Mouse (Mus musculus) kidney, embryonic 14.5 days (tissue): ENCODE data around the gene Adamts12. TPM values are rescaled to one million over a fixed set of nuclear protein-coding genes. Genes with fewer than 3 reads are reported as not detected.

Experiments
- ATAC-seq: fragments of 200-750 bp; cut with Nextera tagmentation; 2 replicates; pipeline ENCODE4 v1.8.0; 2017; ENCODE audit warnings: moderate number of reproducible peaks, mild to moderate bottlenecking, moderate TSS enrichment, moderate library complexity; ENCODE audit not compliant: low FRiP score, low TSS enrichment
- H3K27ac ChIP-seq: fragments of 300-500 bp; sonication (generic); 2 replicates; pipeline ENCODE4 v1.5.1; 2014; ENCODE audit warnings: low read depth, mild to moderate bottlenecking, low read length, moderate library complexity, mixed read lengths
- H3K27me3 ChIP-seq: fragments of 300-500 bp; sonication (generic); 2 replicates; pipeline ENCODE4 v1.6.1; 2014; ENCODE audit warnings: mild to moderate bottlenecking, low read length; ENCODE audit not compliant: control insufficient read depth, insufficient read depth
- H3K36me3 ChIP-seq: fragments of 300-500 bp; sonication (generic); 2 replicates; pipeline ENCODE4 v1.6.1; 2014; ENCODE audit warnings: low read length, mixed read lengths; ENCODE audit not compliant: control insufficient read depth, insufficient read depth
- H3K4me1 ChIP-seq: fragments of 300-500 bp; sonication (generic); 2 replicates; pipeline ENCODE4 v1.6.1; 2014; ENCODE audit warnings: low read length, mixed read lengths; ENCODE audit not compliant: control insufficient read depth, insufficient read depth
- H3K4me2 ChIP-seq: fragments of 300-500 bp; sonication (generic); replicated peaks from 2 replicates; pipeline ENCODE4 v1.6.1; 2014; ENCODE audit warnings: low read depth, mild to moderate bottlenecking, low read length
- H3K4me3 ChIP-seq: fragments of 300-500 bp; sonication (generic); 2 replicates; pipeline ENCODE4 v1.5.1; 2014; ENCODE audit warnings: mild to moderate bottlenecking, low read length
- H3K9ac ChIP-seq: fragments of 300-500 bp; sonication (generic); 2 replicates; pipeline ENCODE4 v1.6.1; 2014; ENCODE audit warnings: low read depth, mild to moderate bottlenecking, low read length, moderate library complexity
- H3K9me3 ChIP-seq: fragments of 300-500 bp; sonication (generic); 2 replicates; pipeline ENCODE4 v1.6.1; 2016; ENCODE audit warnings: low read length; ENCODE audit not compliant: control insufficient read depth
- WGBS: fragments of 180-500 bp; shearing (Covaris S2); extraction: QIAGEN DNeasy Blood & Tissue Kit; methylation state at CpG from one replicate; pipeline ENCODE4 v1.1.7; 2014; 5-methylcytosine and 5-hydroxymethylcytosine counted together
- polyA plus RNA-seq: library from polyadenylated mRNA; unstranded; fragments of >200 nt; fragmentation: Nextera tagmentation; extraction: Ambion mirVana; gene quantifications from 2 replicates; pipeline ENCODE4 v1.2.1, GENCODE M21; 2014

Gene Adamts12
- polyA plus RNA-seq, 1 experiment from 2014 or later, result 5.1 TPM

GRCm38 (mm10) chr15:11198246-11198795, 133.7 kb downstream of the Adamts12 start:
- Histone ChIP-seq H3K27me3 (no peaks in the 10 kb centered on the region), H3K9me3 (no peaks in the 10 kb centered on the region), H3K4me2 (no peak overlapping the region), H3K4me1 (no peaks in the 10 kb centered on the region), H3K4me3 (no peak overlapping the region), H3K9ac (no peak overlapping the region), H3K27ac (no peak overlapping the region), H3K36me3 (no peaks in the 10 kb centered on the region)
- WGBS, result 90% methylated on average over 7 of the region's 7 CpGs
- ATAC-seq, result no peak

GRCm38 (mm10) chr15:11203084-11203483, 138.5 kb downstream of the Adamts12 start:
- H3K4me3 ChIP-seq, result no peak overlapping the region
- 65% methylated on average over 6 of the region's 6 CpGs for WGBS
- H3K4me1 ChIP-seq, result no peaks in the 10 kb centered on the region
- H3K27ac ChIP-seq, result no peak overlapping the region
- H3K9ac ChIP-seq, result no peak overlapping the region
- H3K27me3 ChIP-seq, result no peaks in the 10 kb centered on the region
- H3K4me2 ChIP-seq, result no peak overlapping the region
- H3K36me3 ChIP-seq, result no peaks in the 10 kb centered on the region
- H3K9me3 ChIP-seq, result no peaks in the 10 kb centered on the region
- ATAC-seq, result no peak

- H3K27ac ChIP-seq, result no peak overlapping the region
- H3K4me1 ChIP-seq, result no peaks in the 10 kb centered on the region
- no peak for ATAC-seq
- no peak overlapping the region for H3K9ac ChIP-seq
- no peaks in the 10 kb centered on the region for H3K9me3 ChIP-seq
- no peaks in the 10 kb centered on the region for H3K27me3 ChIP-seq
- H3K36me3 ChIP-seq, result no peaks in the 10 kb centered on the region
- no peak overlapping the region for H3K4me3 ChIP-seq
- no peak overlapping the region for H3K4me2 ChIP-seq
- 73% methylated on average over 3 of the region's 3 CpGs for WGBS
These were observed 140.3 kb downstream of the Adamts12 start for GRCm38 (mm10) chr15:11204934-11205333.

GRCm38 (mm10) chr15:11210976-11211375, 146.4 kb downstream of the Adamts12 start:
- Histone ChIP-seq H3K9me3 (no peaks in the 10 kb centered on the region), H3K4me2 (no peak overlapping the region), H3K27ac (no peak overlapping the region), H3K36me3 (no peaks in the 10 kb centered on the region), H3K9ac (no peak overlapping the region), H3K4me3 (no peak overlapping the region), H3K27me3 (no peaks in the 10 kb centered on the region), H3K4me1 (no peaks in the 10 kb centered on the region)
- no peak for ATAC-seq
- WGBS, result 65% methylated on average over 6 of the region's 6 CpGs

- Histone ChIP-seq H3K9me3 (no peaks in the 10 kb centered on the region), H3K9ac (no peak overlapping the region), H3K27me3 (no peaks in the 10 kb centered on the region), H3K4me1 (no peaks in the 10 kb centered on the region), H3K36me3 (no peaks in the 10 kb centered on the region), H3K27ac (no peak overlapping the region), H3K4me2 (no peak overlapping the region), H3K4me3 (no peak overlapping the region)
- 89% methylated on average over 4 of the region's 4 CpGs for WGBS
- ATAC-seq, result no peak
These were observed 169.5 kb downstream of the Adamts12 start for GRCm38 (mm10) chr15:11233906-11234632.

- no peak overlapping the region for H3K9ac ChIP-seq
- H3K9me3 ChIP-seq, result no peaks in the 10 kb centered on the region
- no peaks in the 10 kb centered on the region for H3K27me3 ChIP-seq
- no peak overlapping the region for H3K4me2 ChIP-seq
- H3K27ac ChIP-seq, result no peak overlapping the region
- 85% methylated on average over 3 of the region's 3 CpGs for whole genome bisulfite sequencing
- H3K4me3 ChIP-seq, result no peak overlapping the region
- no peaks in the 10 kb centered on the region for H3K4me1 ChIP-seq
- H3K36me3 ChIP-seq, result no peaks in the 10 kb centered on the region
- no peak for ATAC-seq
These were observed 175.8 kb downstream of the Adamts12 start for GRCm38 (mm10) chr15:11240406-11240805.

- Histone ChIP-seq H3K4me1 (no peaks in the 10 kb centered on the region), H3K9ac (no peak overlapping the region), H3K9me3 (no peaks in the 10 kb centered on the region), H3K4me3 (no peak overlapping the region), H3K4me2 (no peak overlapping the region), H3K36me3 (no peaks in the 10 kb centered on the region), H3K27ac (no peak overlapping the region), H3K27me3 (no peaks in the 10 kb centered on the region)
- ATAC-seq, result no peak
- WGBS, result 72% methylated on average over 2 of the region's 2 CpGs
These were observed 176.7 kb downstream of the Adamts12 start for GRCm38 (mm10) chr15:11241288-11241687.

- 78% methylated on average over 1 of the region's 1 CpGs for WGBS
- no peaks in the 10 kb centered on the region for H3K27me3 ChIP-seq
- H3K36me3 ChIP-seq, result no peaks in the 10 kb centered on the region
- no peak overlapping the region for H3K4me3 ChIP-seq
- no peaks in the 10 kb centered on the region for H3K4me1 ChIP-seq
- ATAC-seq, result no peak
- no peak overlapping the region for H3K9ac ChIP-seq
- no peaks in the 10 kb centered on the region for H3K9me3 ChIP-seq
- no peak overlapping the region for H3K27ac ChIP-seq
- no peak overlapping the region for H3K4me2 ChIP-seq
These were observed 181.8 kb downstream of the Adamts12 start for GRCm38 (mm10) chr15:11246402-11246801.

- no peaks in the 10 kb centered on the region for H3K9me3 ChIP-seq
- ATAC-seq, result no peak
- 82% methylated on average over 6 of the region's 6 CpGs for WGBS
These were observed 214.9 kb downstream of the Adamts12 start for GRCm38 (mm10) chr15:11279273-11280080.

More at GRCm38 (mm10) chr15:11279273-11280080, 214.9 kb downstream of the Adamts12 start:
- Histone ChIP-seq H3K27ac (no peak overlapping the region), H3K27me3 (no peaks in the 10 kb centered on the region), H3K4me3 (no peak overlapping the region), H3K4me1 (no peaks in the 10 kb centered on the region), H3K9ac (no peak overlapping the region), H3K36me3 (no peaks in the 10 kb centered on the region), H3K4me2 (no peak overlapping the region)
